Comparison of ENCODE assay signal across 8 mouse cellular contexts in genomic region chr3:142394000-142394411, GRCm38 (mm10). TPM values are rescaled to one million over a fixed set of nuclear protein-coding genes. Genes with fewer than 3 reads are reported as not detected.
A peak's percentile ranks its signal among the peaks of the same experiment; 100 is the strongest.
DNase-seq lines count a peak whose midpoint lies in the region; ATAC-seq lines count a peak whose summit lies in the region.

No protein-coding gene starts in this region.

- H3K9ac ChIP-seq in embryonic facial prominence, embryonic 13.5 days: 0 out of 2 replicates have a peak overlapping the region, but pooled peaks have one; percentile 74
- H3K9ac ChIP-seq in hindbrain, embryonic 12.5 days: no peak overlapping the region
- no peak overlapping the region for H3K9ac ChIP-seq in limb, embryonic 15.5 days
- peak overlapping the region; percentile 65; the same call in 1 of the 2 replicates for H3K9ac ChIP-seq in midbrain, embryonic 15.5 days

- peak; percentile 12 for DNase-seq in ES-CJ7 (ENCODE audit: low read depth, low spot score)
- DNase-seq in cerebellum, adult 8-10 months: no peak
- DNase-seq in urinary bladder, postnatal 10 days (ENCODE audit: low spot score): no peak
- DNase-seq in urinary bladder, adult 2 months (ENCODE audit: low spot score): no peak

- H3K4me1 ChIP-seq in embryonic facial prominence, embryonic 13.5 days: peaks cover 12% of the 10 kb centered on the region
- peaks cover 7% of the 10 kb centered on the region; the same call in 1 of the 2 replicates for H3K4me1 ChIP-seq in hindbrain, embryonic 12.5 days
- H3K4me1 ChIP-seq in limb, embryonic 15.5 days: peaks cover 13% of the 10 kb centered on the region; the same call in 1 of the 2 replicates
- H3K4me1 ChIP-seq in midbrain, embryonic 15.5 days: peaks cover 11% of the 10 kb centered on the region

- 0 out of 2 replicates have a peak, but pooled peaks cover 12% of the 10 kb centered on the region for H3K27me3 ChIP-seq in embryonic facial prominence, embryonic 13.5 days
- 0 out of 2 replicates have a peak, but pooled peaks cover 10% of the 10 kb centered on the region for H3K27me3 ChIP-seq in hindbrain, embryonic 12.5 days
- H3K27me3 ChIP-seq in limb, embryonic 15.5 days: peaks cover 3% of the 10 kb centered on the region; the same call in 1 of the 2 replicates
- H3K27me3 ChIP-seq in midbrain, embryonic 15.5 days (replicated peaks): 0 out of 2 replicates have a peak, but pooled peaks cover 7% of the 10 kb centered on the region

- peak overlapping the region; percentile 74 for H3K4me2 ChIP-seq in embryonic facial prominence, embryonic 13.5 days
- H3K4me2 ChIP-seq in hindbrain, embryonic 12.5 days (replicated peaks): peak overlapping the region; percentile 88
- H3K4me2 ChIP-seq in limb, embryonic 15.5 days: peak overlapping the region; percentile 82
- H3K4me2 ChIP-seq in midbrain, embryonic 15.5 days: peak overlapping the region; percentile 94

- no peak for ATAC-seq in embryonic facial prominence, embryonic 13.5 days (ENCODE audit: insufficient number of reproducible peaks, insufficient read depth, low FRiP score, low TSS enrichment, low read depth)
- no peak for ATAC-seq in hindbrain, embryonic 12.5 days (ENCODE audit: low FRiP score)
- ATAC-seq in limb, embryonic 15.5 days (ENCODE audit: insufficient number of reproducible peaks, low FRiP score, low TSS enrichment, low read depth): no peak
- no peak for ATAC-seq in midbrain, embryonic 15.5 days (replicated peaks)

- peak overlapping the region; percentile 72 for H3K4me3 ChIP-seq in embryonic facial prominence, embryonic 13.5 days
- H3K4me3 ChIP-seq in hindbrain, embryonic 12.5 days: peak overlapping the region; percentile 78
- peak overlapping the region; percentile 84 for H3K4me3 ChIP-seq in limb, embryonic 15.5 days
- H3K4me3 ChIP-seq in midbrain, embryonic 15.5 days: peak overlapping the region; percentile 94

- 54% methylated on average over 9 of the region's 9 CpGs for WGBS in embryonic facial prominence, embryonic 13.5 days
- 50% methylated on average over 9 of the region's 9 CpGs for WGBS in hindbrain, embryonic 12.5 days
- WGBS in limb, embryonic 15.5 days: 37% methylated on average over 9 of the region's 9 CpGs
- WGBS in midbrain, embryonic 15.5 days: 54% methylated on average over 9 of the region's 9 CpGs

- no peaks in the 10 kb centered on the region for H3K36me3 ChIP-seq in embryonic facial prominence, embryonic 13.5 days
- H3K36me3 ChIP-seq in hindbrain, embryonic 12.5 days: no peaks in the 10 kb centered on the region
- H3K36me3 ChIP-seq in limb, embryonic 15.5 days: 0 out of 2 replicates have a peak, but pooled peaks cover 3% of the 10 kb centered on the region
- H3K36me3 ChIP-seq in midbrain, embryonic 15.5 days (replicated peaks): no peaks in the 10 kb centered on the region

- no peak overlapping the region for H3K27ac ChIP-seq in embryonic facial prominence, embryonic 13.5 days
- H3K27ac ChIP-seq in hindbrain, embryonic 12.5 days: no peak overlapping the region
- no peak overlapping the region for H3K27ac ChIP-seq in limb, embryonic 15.5 days
- no peak overlapping the region for H3K27ac ChIP-seq in midbrain, embryonic 15.5 days

- H3K9me3 ChIP-seq in embryonic facial prominence, embryonic 13.5 days: no peaks in the 10 kb centered on the region
- H3K9me3 ChIP-seq in hindbrain, embryonic 12.5 days (replicated peaks): no peaks in the 10 kb centered on the region
- H3K9me3 ChIP-seq in limb, embryonic 15.5 days: no peaks in the 10 kb centered on the region
- no peaks in the 10 kb centered on the region for H3K9me3 ChIP-seq in midbrain, embryonic 15.5 days

RNA-seq across cellular contexts. Expression of gene Pdlim5, which starts 1.5 kb away (rescaled TPM):
- polyA plus RNA-seq in embryonic facial prominence, embryonic 13.5 days (2015; fragmentation: Nextera tagmentation; extraction: Ambion mirVana): 17.6 and 19.8 TPM in 2 replicates
- polyA plus RNA-seq in hindbrain, embryonic 12.5 days (2016; fragmentation: Nextera tagmentation; extraction: Ambion mirVana): 20.2 and 21.9 TPM in 2 replicates
- 45.8 and 78.2 TPM in 2 replicates for polyA plus RNA-seq in limb, embryonic 15.5 days (2015; fragmentation: Nextera tagmentation; extraction: Ambion mirVana)
- polyA plus RNA-seq in midbrain, embryonic 15.5 days (2015; fragmentation: Nextera tagmentation; extraction: Ambion mirVana): 12.7 and 14.1 TPM in 2 replicates
- 67.3 and 73.8 TPM in 2 replicates for polyA plus RNA-seq in urinary bladder, adult 2 months (2012; rRNA removed)

Comparison
In these comparisons a context has a peak if more than half of its experiments do, and no peak if none do; other contexts are left out.
1. H3K9ac ChIP-seq: peak in embryonic facial prominence, embryonic 13.5 days (single experiment) and midbrain, embryonic 15.5 days (single experiment); none in hindbrain, embryonic 12.5 days (single experiment) and limb, embryonic 15.5 days (single experiment).
2. Peak in every context shown above with its lines, with median percentiles within 50 percentile points of each other: H3K4me2 ChIP-seq and H3K4me3 ChIP-seq.